Mouse (Mus musculus): ENCODE data around the gene Cadm4. TPM values are rescaled to one million over a fixed set of nuclear protein-coding genes. Genes with fewer than 3 reads are reported as not detected.
A peak's percentile ranks its signal among the peaks of the same experiment; 100 is the strongest.

The Cadm4 gene
- polyA plus RNA-seq, 1 experiment from 2014 or later, result 0.83 TPM

DNA sequence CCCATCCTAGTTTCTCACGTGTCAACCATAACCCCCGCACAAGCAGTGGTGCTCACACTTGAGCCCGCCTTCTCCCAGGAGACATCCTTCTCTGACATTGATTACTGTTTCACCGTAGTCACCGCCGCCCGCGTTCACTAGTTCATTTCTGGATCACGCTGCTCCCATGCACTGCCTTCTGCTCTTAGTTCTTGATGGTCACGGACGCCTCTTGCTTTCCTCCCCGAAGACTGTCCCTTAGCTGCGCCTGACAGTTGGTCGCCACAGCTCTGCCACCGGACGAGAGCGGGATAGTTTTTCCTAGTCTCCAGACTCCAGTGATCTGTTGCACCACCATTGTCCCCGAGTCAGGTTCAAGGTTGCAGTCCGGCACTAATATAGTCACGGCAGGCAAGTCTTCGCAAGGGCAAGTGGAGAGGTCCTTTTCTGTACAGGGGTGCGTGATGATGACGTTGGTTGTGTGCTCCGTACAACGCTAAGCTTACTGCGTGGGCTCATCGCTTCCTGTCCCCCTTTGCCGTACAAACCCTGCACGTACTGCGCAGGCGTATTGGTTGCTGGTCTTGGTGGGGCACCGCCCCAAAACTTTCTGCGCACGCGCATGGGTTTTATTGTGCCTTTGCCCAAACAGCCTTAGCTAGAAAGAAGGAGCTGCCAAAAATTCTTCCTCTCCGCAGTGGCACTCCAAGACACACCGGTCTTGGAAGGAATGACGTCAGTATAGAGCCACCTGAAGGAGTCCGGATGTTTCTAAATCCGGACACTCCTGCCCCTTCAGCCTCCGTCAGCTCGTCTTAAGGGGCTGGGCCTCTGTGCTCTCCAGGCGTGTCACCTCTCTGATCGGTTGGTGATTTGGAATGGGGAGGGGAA is 48.5 kb downstream of the Cadm4 start, which contains the start of gene Irgq:
Irgq (plus strand) TSS at position 628 of the 870 bp plus-strand sequence.
- peak; percentile 100 for DNase-seq (ENCODE audit: low spot score)

DNA sequence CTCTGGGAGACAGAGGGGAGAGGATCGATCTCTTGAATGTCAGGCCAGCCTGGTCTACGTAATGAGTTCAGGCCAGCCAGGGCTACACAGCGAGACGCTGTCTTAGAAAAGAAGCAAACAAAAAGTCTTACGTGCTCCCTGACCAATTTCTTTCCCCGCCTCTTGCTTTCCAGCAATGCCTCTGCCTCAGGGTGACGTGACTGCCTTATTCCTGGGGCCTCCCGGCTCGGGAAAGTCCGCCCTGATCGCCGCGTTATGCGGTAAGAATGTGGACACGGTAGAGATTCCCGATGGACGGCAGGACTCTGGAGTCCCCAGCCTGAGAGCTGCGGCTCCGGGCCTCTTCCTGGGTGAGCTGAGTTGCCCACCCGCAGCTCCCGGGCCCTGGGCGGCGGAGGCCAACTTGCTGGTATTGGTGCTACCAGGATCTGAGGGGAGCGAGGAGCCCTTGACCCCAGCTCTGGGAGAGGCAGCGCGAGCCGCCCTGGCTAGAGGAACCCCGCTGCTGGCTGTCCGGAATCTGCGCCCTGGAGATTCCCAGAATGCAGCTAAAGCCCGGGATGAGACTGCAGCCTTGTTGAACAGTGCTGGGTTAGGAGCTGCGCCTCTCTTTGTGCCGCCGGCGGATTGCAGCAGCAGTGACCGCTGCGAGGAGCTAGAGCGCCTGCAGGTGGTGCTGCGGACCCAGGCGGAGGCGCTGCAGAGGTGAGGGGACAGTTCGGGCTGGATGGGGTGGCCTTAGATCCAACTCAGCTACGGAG is 49.6 kb downstream of the Cadm4 start:
- DNase-seq (ENCODE audit: low spot score), result peak; percentile 67

DNA sequence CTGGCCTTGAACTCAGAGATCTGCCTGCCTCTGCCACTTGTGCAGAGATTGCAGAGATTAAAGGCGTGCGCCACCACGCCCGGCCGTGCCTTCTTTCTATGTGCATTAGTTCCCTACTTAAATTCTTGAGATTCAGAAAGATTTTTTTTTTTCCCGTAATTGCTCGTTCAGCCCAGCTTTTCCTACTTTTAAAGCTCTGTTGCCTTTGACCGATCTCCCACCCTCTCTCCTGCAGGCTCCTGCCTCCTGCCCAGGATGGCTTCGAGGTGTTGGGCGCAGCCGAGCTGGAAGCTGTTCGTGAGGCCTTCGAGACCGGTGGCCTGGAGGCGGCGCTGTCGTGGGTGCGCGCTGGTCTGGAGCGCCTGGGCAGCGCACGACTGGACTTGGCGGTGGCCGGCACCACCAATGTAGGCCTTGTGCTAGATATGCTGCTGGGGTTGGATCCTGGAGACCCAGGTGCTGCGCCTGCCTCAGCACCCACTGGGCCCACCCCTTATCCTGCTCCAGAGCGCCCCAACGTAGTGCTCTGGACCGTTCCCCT is 51.3 kb downstream of the Cadm4 start:
- DNase-seq (ENCODE audit: low spot score), result no peak

DNA sequence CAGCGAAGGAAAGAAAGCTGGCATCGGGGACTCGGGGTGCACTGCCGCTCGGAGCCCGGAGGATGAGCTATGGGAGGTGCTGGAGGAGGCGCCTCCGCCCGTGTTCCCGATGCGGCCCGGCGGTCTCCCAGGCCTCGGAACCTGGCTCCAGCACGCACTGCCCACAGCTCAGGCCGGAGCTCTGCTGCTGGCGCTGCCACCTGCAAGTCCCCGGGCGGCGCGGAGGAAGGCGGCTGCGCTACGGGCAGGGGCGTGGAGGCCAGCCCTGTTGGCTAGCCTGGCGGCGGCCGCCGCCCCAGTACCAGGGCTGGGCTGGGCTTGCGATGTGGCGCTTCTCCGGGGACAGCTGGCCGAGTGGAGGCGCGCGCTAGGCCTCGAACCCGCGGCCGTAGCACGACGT is 52.0 kb downstream of the Cadm4 start:
- no peak for DNase-seq (ENCODE audit: low spot score)

GRCm38 (mm10) chr7:24534301-24534700 is 52.5 kb downstream of the Cadm4 start:
- DNase-seq (ENCODE audit: low spot score), result no peak

GRCm38 (mm10) chr7:24537081-24537480 is 55.3 kb downstream of the Cadm4 start:
- DNase-seq (ENCODE audit: low spot score), result no peak

GRCm38 (mm10) chr7:24537591-24537990 is 55.8 kb downstream of the Cadm4 start:
- no peak for DNase-seq (ENCODE audit: low spot score)

DNA sequence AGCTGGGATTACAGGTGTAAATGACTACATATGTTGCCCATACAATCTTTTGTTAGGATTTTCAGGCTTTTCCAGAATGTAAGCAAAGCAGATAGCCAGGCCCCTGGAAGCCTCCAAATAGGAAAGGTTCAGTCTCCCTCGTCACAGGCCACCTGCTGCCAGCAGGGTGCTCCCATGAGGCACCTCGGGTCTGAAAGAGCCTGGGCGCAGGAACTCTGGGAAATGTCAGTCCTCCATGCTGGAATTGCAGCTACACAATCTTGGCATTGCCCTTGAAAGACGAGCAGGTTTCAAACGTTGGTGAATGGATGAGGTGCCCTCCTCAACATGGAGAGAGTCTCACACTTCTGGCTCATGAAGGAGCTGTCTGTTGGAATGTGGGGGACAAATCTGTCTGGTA is 56.3 kb downstream of the Cadm4 start:
- no peak for DNase-seq (ENCODE audit: low spot score)

- no peak for DNase-seq (ENCODE audit: low spot score)
These were observed 56.9 kb downstream of the Cadm4 start for GRCm38 (mm10) chr7:24538701-24539100.

GRCm38 (mm10) chr7:24539686-24540085 is 57.9 kb downstream of the Cadm4 start:
- no peak for DNase-seq (ENCODE audit: low spot score)

DNA sequence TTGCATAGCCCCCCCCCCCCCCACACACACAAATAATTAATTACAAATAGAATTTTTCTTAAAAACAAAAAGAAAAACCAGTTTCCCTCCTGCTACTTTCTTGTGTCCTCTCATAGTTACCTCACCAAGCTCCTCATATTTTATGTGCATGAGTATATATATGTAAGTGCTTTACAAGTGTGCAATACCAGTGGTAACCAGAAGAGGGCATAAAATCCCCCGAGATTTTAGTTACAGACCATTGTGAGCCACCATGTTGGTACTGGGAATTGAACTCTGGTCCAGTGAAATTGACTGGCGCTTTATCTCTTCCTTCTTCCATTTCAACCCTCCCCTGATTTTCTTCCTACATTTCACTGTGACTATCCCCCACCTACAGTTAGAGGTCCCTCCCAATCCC is 62.7 kb downstream of the Cadm4 start:
- no peak for DNase-seq (ENCODE audit: low spot score)

DNA sequence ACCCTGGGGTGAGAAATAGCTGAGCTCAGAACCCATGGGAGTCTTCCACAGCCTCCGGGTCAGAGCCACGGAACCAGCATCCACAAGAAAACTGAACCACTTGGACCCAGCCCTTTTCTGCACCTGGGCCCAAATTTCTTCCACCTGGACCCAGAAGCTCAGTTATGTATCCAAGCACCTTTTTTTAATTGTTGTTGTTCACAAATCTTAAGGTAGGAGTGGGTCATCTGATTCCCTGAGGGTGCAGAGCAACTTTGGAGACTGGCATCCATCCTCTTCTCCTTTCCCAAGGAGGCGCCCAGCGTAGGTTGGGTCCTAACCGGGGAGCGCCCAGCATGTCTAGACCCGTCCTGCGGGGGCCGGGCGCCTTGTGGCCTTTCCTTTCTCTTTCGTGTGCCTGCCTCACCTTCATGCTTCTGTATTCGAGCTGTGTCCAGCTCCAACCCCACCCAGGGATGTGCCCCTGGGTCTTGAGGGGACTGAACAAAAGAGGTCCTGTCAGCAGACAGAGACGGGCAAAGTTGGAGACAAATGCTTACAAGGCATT is 64.3 kb downstream of the Cadm4 start, which contains the start of the genes Pinlyp and Xrcc1:
Pinlyp (minus strand) TSS at position 51 of the 547 bp plus-strand sequence.
Xrcc1 (plus strand) TSS at position 222 of the 547 bp plus-strand sequence.
- DNase-seq (ENCODE audit: low spot score), result no peak

DNA sequence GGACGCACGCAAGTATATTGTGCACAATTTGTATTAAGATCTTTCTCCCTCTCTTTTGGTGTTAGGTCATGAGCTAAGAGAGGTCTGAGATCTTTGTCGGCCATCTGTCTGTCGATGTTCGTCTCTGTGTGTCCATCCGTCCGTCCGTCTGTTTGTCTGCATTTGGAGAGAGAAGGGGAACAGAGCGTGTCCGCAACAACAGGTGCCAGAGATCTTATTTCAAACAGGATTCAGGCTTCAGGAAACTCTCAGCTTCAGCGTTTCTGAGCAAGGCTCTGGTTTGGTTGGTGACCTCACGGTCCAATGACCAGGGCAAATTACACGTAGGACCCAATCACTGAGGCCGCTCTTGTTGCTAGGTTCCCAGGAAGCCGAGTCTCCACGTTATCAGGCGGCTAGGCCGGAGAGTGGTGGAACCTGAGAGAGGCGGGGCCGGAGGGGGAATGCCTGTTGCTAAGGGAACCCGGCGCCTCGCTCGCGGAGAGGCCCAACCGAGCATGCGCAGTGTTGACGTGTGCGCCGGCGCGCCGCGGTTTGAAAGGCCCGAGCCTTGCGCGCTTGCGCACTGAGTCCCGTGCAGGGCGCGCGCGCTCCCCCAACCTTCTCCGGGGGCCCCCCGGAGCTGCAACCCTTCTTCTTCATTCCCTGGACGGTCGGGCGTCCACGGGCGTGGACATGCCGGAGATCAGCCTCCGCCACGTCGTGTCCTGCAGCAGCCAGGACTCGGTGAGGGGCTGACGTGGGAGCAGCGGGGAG is 65.0 kb downstream of the Cadm4 start:
- peak; percentile 99 for DNase-seq (ENCODE audit: low spot score)

DNA sequence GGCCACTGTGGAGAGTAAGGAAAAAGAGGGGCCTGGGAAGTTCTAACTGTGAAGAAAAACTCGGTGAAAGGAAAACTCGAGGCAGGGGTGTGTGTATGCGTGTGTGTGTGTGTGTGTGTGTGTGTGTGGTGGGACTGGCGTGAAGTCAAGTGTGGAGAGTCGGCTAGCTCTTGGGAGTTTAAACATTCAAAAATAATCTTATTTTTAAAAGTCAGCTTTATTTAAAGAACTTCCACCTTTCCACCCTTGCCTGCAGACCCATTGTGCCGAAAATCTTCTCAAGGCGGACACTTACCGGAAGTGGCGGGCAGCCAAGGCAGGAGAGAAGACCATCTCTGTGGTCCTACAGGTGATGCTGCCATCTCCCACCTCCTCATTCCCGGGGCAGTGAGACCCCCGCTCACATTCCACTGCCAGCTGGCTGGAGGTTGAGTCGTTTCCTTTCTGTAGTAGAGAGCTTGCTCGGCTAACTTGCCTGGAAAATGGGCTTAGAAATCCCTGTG is 65.8 kb downstream of the Cadm4 start:
- DNase-seq (ENCODE audit: low spot score), result no peak

- no peak for DNase-seq (ENCODE audit: low spot score)
These were observed 70.3 kb downstream of the Cadm4 start for GRCm38 (mm10) chr7:24551985-24552759.

Other genes with a start within 250 kb of the Cadm4 start
- gene Zfp109, start 244.5 kb upstream of the Cadm4 start, polyA plus RNA-seq (2015; fragmentation: Nextera tagmentation; extraction: Ambion mirVana), result 1.7 and 2.4 TPM in 2 replicates
- gene Zfp108, start 227.2 kb upstream of the Cadm4 start, polyA plus RNA-seq (2015; fragmentation: Nextera tagmentation; extraction: Ambion mirVana), result 0.85 and 0.89 TPM in 2 replicates
- gene Zfp93, start 211.6 kb upstream of the Cadm4 start, polyA plus RNA-seq (2015; fragmentation: Nextera tagmentation; extraction: Ambion mirVana), result 3.9 and 5.0 TPM in 2 replicates
- gene Zfp61, start 180.8 kb upstream of the Cadm4 start, polyA plus RNA-seq (2015; fragmentation: Nextera tagmentation; extraction: Ambion mirVana), result 26.2 and 26.8 TPM in 2 replicates
- gene Zfp94, start 165.4 kb upstream of the Cadm4 start, polyA plus RNA-seq (2015; fragmentation: Nextera tagmentation; extraction: Ambion mirVana), result 4.6 and 5.5 TPM in 2 replicates
- gene Tescl, start 148.1 kb upstream of the Cadm4 start, polyA plus RNA-seq (2015; fragmentation: Nextera tagmentation; extraction: Ambion mirVana), result not detected in 2 replicates
- 0.05 TPM in 1 of 2 replicates, not detected in the other for gene Lypd5, start 132.8 kb upstream of the Cadm4 start, polyA plus RNA-seq (2015; fragmentation: Nextera tagmentation; extraction: Ambion mirVana)
- 105 and 120 TPM in 2 replicates for gene Kcnn4, start 111.8 kb upstream of the Cadm4 start, polyA plus RNA-seq (2015; fragmentation: Nextera tagmentation; extraction: Ambion mirVana)
- gene Smg9, start 82.4 kb upstream of the Cadm4 start, polyA plus RNA-seq (2015; fragmentation: Nextera tagmentation; extraction: Ambion mirVana), result 30.2 and 33.3 TPM in 2 replicates
- 0.18 and 0.22 TPM in 2 replicates for gene Irgc1, start 29.7 kb upstream of the Cadm4 start, polyA plus RNA-seq (2015; fragmentation: Nextera tagmentation; extraction: Ambion mirVana)
- 3.0 and 3.4 TPM in 2 replicates for gene Plaur, start 19.5 kb upstream of the Cadm4 start, polyA plus RNA-seq (2015; fragmentation: Nextera tagmentation; extraction: Ambion mirVana)
- gene Zfp428, start 25.0 kb downstream of the Cadm4 start, polyA plus RNA-seq (2015; fragmentation: Nextera tagmentation; extraction: Ambion mirVana), result 16.5 and 16.7 TPM in 2 replicates
- gene AC161166.1, start 30.4 kb downstream of the Cadm4 start, polyA plus RNA-seq (2015; fragmentation: Nextera tagmentation; extraction: Ambion mirVana), result 0.07 TPM in 1 of 2 replicates, not detected in the other
- 5.5 and 5.7 TPM in 2 replicates for gene Irgq, start 48.7 kb downstream of the Cadm4 start, polyA plus RNA-seq (2015; fragmentation: Nextera tagmentation; extraction: Ambion mirVana)
- gene Pinlyp, start 64.1 kb downstream of the Cadm4 start, polyA plus RNA-seq (2015; fragmentation: Nextera tagmentation; extraction: Ambion mirVana), result 1.8 and 2.4 TPM in 2 replicates
- 61.0 and 66.5 TPM in 2 replicates for gene Xrcc1, start 64.3 kb downstream of the Cadm4 start, polyA plus RNA-seq (2015; fragmentation: Nextera tagmentation; extraction: Ambion mirVana)
- gene Ethe1, start 105.5 kb downstream of the Cadm4 start, polyA plus RNA-seq (2015; fragmentation: Nextera tagmentation; extraction: Ambion mirVana), result 39.2 and 39.9 TPM in 2 replicates
- 0.48 and 0.71 TPM in 2 replicates for gene Zfp575, start 105.6 kb downstream of the Cadm4 start, polyA plus RNA-seq (2015; fragmentation: Nextera tagmentation; extraction: Ambion mirVana)
- gene Phldb3, start 128.7 kb downstream of the Cadm4 start, polyA plus RNA-seq (2015; fragmentation: Nextera tagmentation; extraction: Ambion mirVana), result 0.47 and 0.73 TPM in 2 replicates
- gene Lypd3, start 154.5 kb downstream of the Cadm4 start, polyA plus RNA-seq (2015; fragmentation: Nextera tagmentation; extraction: Ambion mirVana), result 1.8 and 2.2 TPM in 2 replicates
- not detected in 2 replicates for gene Tex101, start 194.7 kb downstream of the Cadm4 start, polyA plus RNA-seq (2015; fragmentation: Nextera tagmentation; extraction: Ambion mirVana)
- not detected in 2 replicates for gene BC049730, start 227.2 kb downstream of the Cadm4 start, polyA plus RNA-seq (2015; fragmentation: Nextera tagmentation; extraction: Ambion mirVana)
- 0.31 TPM in 1 of 2 replicates, not detected in the other for gene Gm4763, start 244.9 kb downstream of the Cadm4 start, polyA plus RNA-seq (2015; fragmentation: Nextera tagmentation; extraction: Ambion mirVana)